Mouse (Mus musculus) CH12.LX (cell line): ENCODE measurements around the gene Gm47996. TPM values are rescaled to one million over a fixed set of nuclear protein-coding genes. Genes with fewer than 3 reads are reported as not detected.

Experiments
- DNase-seq: peaks from one replicate; pipeline ENCODE4 v3.0.0-alpha.2; 2013; ENCODE audit errors: extremely low read depth
- H3K27ac ChIP-seq: 2 replicates; pipeline ENCODE4 v1.5.1; 2012; ENCODE audit warnings: low read depth, mild to moderate bottlenecking, control low read depth, moderate library complexity; ENCODE audit not compliant: insufficient read depth
- H3K27me3 ChIP-seq: replicated peaks from 2 replicates; pipeline ENCODE3; 2012; ENCODE audit warnings: inconsistent platforms
- H3K36me3 ChIP-seq, 2 experiments: replicated peaks in 1 of 2; 2 replicates each; pipeline versions ENCODE3 to v1.6.1; 2012; ENCODE audit warnings: inconsistent platforms in 1 of 2, low read length in 1 of 2, mild to moderate bottlenecking in 1 of 2, mixed read lengths in 1 of 2, moderate library complexity in 1 of 2; ENCODE audit not compliant: control insufficient read depth in 1 of 2, insufficient read depth in 1 of 2
- H3K4me1 ChIP-seq, 2 experiments: 2 replicates each; pipeline ENCODE4 v1.6.1; 2012; ENCODE audit warnings: inconsistent platforms in 1 of 2, moderate library complexity in 1 of 2; ENCODE audit not compliant: insufficient read depth in 2 of 2, control insufficient read depth in 1 of 2
- H3K4me2 ChIP-seq: 2 replicates; pipeline ENCODE4 v1.6.1; 2012; ENCODE audit warnings: low read depth, mild to moderate bottlenecking, control low read depth; ENCODE audit not compliant: poor library complexity, insufficient read depth, severe bottlenecking
- H3K4me3 ChIP-seq, 3 experiments: fragments of 150-350 bp in 1 of 3; sonication (generic) in 1 of 3; replicated peaks in 1 of 3; 2 replicates each; pipeline versions ENCODE3 to v1.5.1; 2011 to 2012; ENCODE audit warnings: low read depth in 2 of 3, low read length in 2 of 3, mild to moderate bottlenecking in 2 of 3, moderate library complexity in 2 of 3, control low read depth in 1 of 3, improper control_type of control experiment in 1 of 3, inconsistent platforms in 1 of 3, mixed read lengths in 1 of 3; ENCODE audit not compliant: poor library complexity in 1 of 3
- H3K79me2 ChIP-seq: replicated peaks from 2 replicates; pipeline ENCODE4 v1.6.1; 2012; ENCODE audit warnings: mild to moderate bottlenecking, moderate library complexity; ENCODE audit not compliant: control insufficient read depth, poor library complexity, insufficient read depth, severe bottlenecking; ENCODE audit errors: extremely low read depth
- H3K9ac ChIP-seq: 2 replicates; pipeline ENCODE4 v1.6.1; 2012; ENCODE audit warnings: low read depth, mild to moderate bottlenecking, control low read depth, moderate library complexity; ENCODE audit not compliant: insufficient read depth
- H3K9me3 ChIP-seq: replicated peaks from 2 replicates; pipeline ENCODE3; 2012; ENCODE audit warnings: low read length, inconsistent platforms, mixed read lengths
- CHD1 ChIP-seq: IDR thresholded peaks from 2 replicates; pipeline ENCODE4 v1.6.1; 2012; ENCODE audit warnings: low read depth, low read length, improper control_type of control experiment, inconsistent platforms
- CTCF ChIP-seq, 2 experiments: IDR thresholded peaks in 1 of 2; conservative IDR thresholded peaks in 1 of 2; 2 replicates each; pipeline ENCODE4 v1.5.1; 2011 to 2012; ENCODE audit warnings: low read depth in 2 of 2, low read length in 2 of 2, improper control_type of control experiment in 1 of 2, inconsistent platforms in 1 of 2, mild to moderate bottlenecking in 1 of 2, moderate library complexity in 1 of 2
- E2F4 ChIP-seq: IDR thresholded peaks from 2 replicates; pipeline ENCODE4 v1.6.1; 2011; ENCODE audit warnings: low read depth, low read length, improper control_type of control experiment; ENCODE audit not compliant: insufficient replicate concordance
- ELF1 ChIP-seq: IDR thresholded peaks from 2 replicates; pipeline ENCODE4 v1.6.1; 2014; ENCODE audit warnings: low read depth, mild to moderate bottlenecking, inconsistent platforms, low read length, improper control_type of control experiment
- EP300 ChIP-seq: IDR thresholded peaks from 2 replicates; pipeline ENCODE4 v1.6.1; 2011; ENCODE audit warnings: low read length, improper control_type of control experiment
- ETS1 ChIP-seq: conservative IDR thresholded peaks from 2 replicates; pipeline ENCODE4 v1.6.1; 2012; ENCODE audit warnings: low read depth, mild to moderate bottlenecking, inconsistent platforms, low read length, improper control_type of control experiment, moderate library complexity
- GABPA ChIP-seq: IDR thresholded peaks from 2 replicates; pipeline ENCODE4 v1.6.1; 2012; ENCODE audit warnings: low read depth, low read length, improper control_type of control experiment, inconsistent platforms; ENCODE audit not compliant: insufficient replicate concordance
- HCFC1 ChIP-seq: IDR thresholded peaks from 2 replicates; pipeline ENCODE4 v1.6.1; 2012; ENCODE audit warnings: low read depth, mild to moderate bottlenecking, inconsistent platforms, low read length, improper control_type of control experiment
- IRF4 ChIP-seq: IDR thresholded peaks from 2 replicates; pipeline ENCODE4 v1.6.1; 2014; ENCODE audit warnings: low read depth, mild to moderate bottlenecking, inconsistent platforms, low read length, improper control_type of control experiment
- JUN ChIP-seq: IDR thresholded peaks from 2 replicates; pipeline ENCODE4 v1.6.1; 2011; ENCODE audit warnings: low read depth, mild to moderate bottlenecking, low read length, improper control_type of control experiment, moderate library complexity; ENCODE audit not compliant: insufficient read depth
- MAZ ChIP-seq: IDR thresholded peaks from 2 replicates; pipeline ENCODE4 v1.6.1; 2012; ENCODE audit warnings: low read depth, mild to moderate bottlenecking, inconsistent platforms, low read length, improper control_type of control experiment, moderate library complexity
- MEF2A ChIP-seq: IDR thresholded peaks from 2 replicates; pipeline ENCODE4 v1.6.1; 2014; ENCODE audit warnings: low read depth, mild to moderate bottlenecking, inconsistent platforms, low read length, improper control_type of control experiment, borderline replicate concordance
- MXI1 ChIP-seq: IDR thresholded peaks from 2 replicates; pipeline ENCODE4 v1.6.1; 2011; ENCODE audit warnings: mild to moderate bottlenecking, low read depth, low read length, improper control_type of control experiment
- NELFE ChIP-seq: IDR thresholded peaks from 2 replicates; pipeline ENCODE4 v1.6.1; 2011; ENCODE audit warnings: low read depth, low read length, improper control_type of control experiment
- NRF1 ChIP-seq: IDR thresholded peaks from 2 replicates; pipeline ENCODE4 v1.6.1; 2014; ENCODE audit warnings: low read depth, mild to moderate bottlenecking, inconsistent platforms, low read length, improper control_type of control experiment, moderate library complexity
- PAX5 ChIP-seq: IDR thresholded peaks from 2 replicates; pipeline ENCODE4 v1.6.1; 2012; ENCODE audit warnings: low read length, inconsistent platforms, mixed read lengths
- POLR2AphosphoS2 ChIP-seq: IDR thresholded peaks from 2 replicates; pipeline ENCODE4 v1.6.1; 2011; ENCODE audit warnings: low read depth, low read length, improper control_type of control experiment
- RAD21 ChIP-seq: IDR thresholded peaks from 2 replicates; pipeline ENCODE4 v1.6.1; 2011; ENCODE audit warnings: low read depth, mild to moderate bottlenecking, low read length, improper control_type of control experiment, moderate library complexity
- SIN3A ChIP-seq: IDR thresholded peaks from 2 replicates; pipeline ENCODE4 v1.6.1; 2012; ENCODE audit warnings: low read length, improper control_type of control experiment, inconsistent platforms
- TCF12 ChIP-seq: IDR thresholded peaks from 2 replicates; pipeline ENCODE4 v1.6.1; 2014; ENCODE audit warnings: low read depth, mild to moderate bottlenecking, inconsistent platforms, low read length, improper control_type of control experiment
- UBTF ChIP-seq: IDR thresholded peaks from 2 replicates; pipeline ENCODE4 v1.6.1; 2012; ENCODE audit warnings: low read depth, mild to moderate bottlenecking, inconsistent platforms, low read length, improper control_type of control experiment, moderate library complexity
- USF1 ChIP-seq: IDR thresholded peaks from 2 replicates; pipeline ENCODE4 v1.6.1; 2014; ENCODE audit warnings: low read depth, mild to moderate bottlenecking, inconsistent platforms, low read length, improper control_type of control experiment
- ZMIZ1 ChIP-seq: IDR thresholded peaks from 2 replicates; pipeline ENCODE4 v1.6.1; 2012; ENCODE audit warnings: low read depth, mild to moderate bottlenecking, inconsistent platforms, low read length, improper control_type of control experiment
- ZNF384 ChIP-seq: IDR thresholded peaks from 2 replicates; pipeline ENCODE4 v1.6.1; 2012; ENCODE audit warnings: low read depth, low read length, improper control_type of control experiment, inconsistent platforms
- dilution Hi-C: fragments of 300-500 bp; cut with MboI; formaldehyde crosslinking; loops from 2 replicates; pipeline ENCODE4 v1.14.3; 2020; ENCODE audit warnings: low sequenced_read_pairs; ENCODE audit not compliant: extremely low pct_unique_long_range_greater_than_20kb, extremely low pct_ligation_motif_present
- in situ Hi-C: fragments of 300-500 bp; cut with MboI; formaldehyde crosslinking; loops from 3 replicates; pipeline ENCODE4 v1.14.3; 2019; ENCODE audit warnings: low sequenced_read_pairs, low pct_ligation_motif_present, low pct_unique_long_range_greater_than_20kb, mixed read lengths
- polyA plus RNA-seq: library from polyadenylated mRNA; unstranded; fragments of >175 nt; gene quantifications from 2 replicates; pipeline ENCODE4 v1.2.1, GENCODE M21; 2012; ENCODE audit warnings: low read depth; ENCODE audit not compliant: insufficient read length
- total RNA-seq, 2 experiments: library from RNA; depleted of rRNA; stranded (reverse); fragments of 300-350 nt in 1 of 2; fragments of >200 nt in 1 of 2; gene quantifications; 2 replicates each; pipeline ENCODE4 v1.2.3; 2012 to 2014

Gm47996 gene
- total and polyA plus RNA-seq, 3 experiments, result not detected

DNA sequence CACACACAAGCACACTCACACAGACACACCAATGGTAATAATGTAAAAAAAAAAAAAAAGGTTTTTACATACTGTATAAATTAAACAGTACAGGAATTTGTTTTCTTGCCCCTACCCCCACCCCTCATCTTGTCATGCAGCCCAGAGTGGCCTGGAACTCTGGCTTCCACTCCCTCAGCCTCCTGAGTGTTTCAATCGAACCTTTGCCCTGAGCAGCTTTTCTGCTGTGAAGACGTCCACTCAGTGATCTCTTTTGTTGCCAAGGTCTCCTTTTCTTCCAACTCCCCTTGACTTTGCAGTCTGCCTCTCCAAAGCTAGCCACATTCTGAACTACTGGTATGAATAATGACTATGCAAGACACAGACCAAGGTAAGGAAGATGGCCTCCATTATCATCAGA, 35.9 kb downstream of the Gm47996 start:
- dilution Hi-C loops (no loop called here), in situ Hi-C loops (loop anchor here (10.0 kb wide), 1 partner anchor 161 kb away; no protein-coding TSS in a partner anchor)
- Histone ChIP-seq H3K9me3 (no peaks in the 10 kb centered on the region), H3K4me1 (peaks cover 0 to 14% of the 10 kb centered on the region in 2 experiments; a peak in 2 of 4 replicates), H3K27ac (no peak overlapping the region), H3K27me3 (no peaks in the 10 kb centered on the region), H3K4me2 (no peak overlapping the region), H3K4me3 (no peak overlapping the region), H3K79me2 (no peaks in the 10 kb centered on the region), H3K36me3 (no peaks in the 10 kb centered on the region), H3K9ac (no peak overlapping the region)
- TF ChIP-seq JUN (no peak), ELF1 (no peak), MAZ (no peak), E2F4 (no peak), POLR2AphosphoS2 (no peak), EP300 (no peak), MEF2A (no peak), HCFC1 (no peak), CHD1 (no peak), ZMIZ1 (no peak)
- DNase-seq, result no peak

GRCm38 (mm10) chr1:151250109-151250508, 40.2 kb downstream of the Gm47996 start:
- H3K4me2 ChIP-seq, result peak overlapping the region; percentile 71

DNA sequence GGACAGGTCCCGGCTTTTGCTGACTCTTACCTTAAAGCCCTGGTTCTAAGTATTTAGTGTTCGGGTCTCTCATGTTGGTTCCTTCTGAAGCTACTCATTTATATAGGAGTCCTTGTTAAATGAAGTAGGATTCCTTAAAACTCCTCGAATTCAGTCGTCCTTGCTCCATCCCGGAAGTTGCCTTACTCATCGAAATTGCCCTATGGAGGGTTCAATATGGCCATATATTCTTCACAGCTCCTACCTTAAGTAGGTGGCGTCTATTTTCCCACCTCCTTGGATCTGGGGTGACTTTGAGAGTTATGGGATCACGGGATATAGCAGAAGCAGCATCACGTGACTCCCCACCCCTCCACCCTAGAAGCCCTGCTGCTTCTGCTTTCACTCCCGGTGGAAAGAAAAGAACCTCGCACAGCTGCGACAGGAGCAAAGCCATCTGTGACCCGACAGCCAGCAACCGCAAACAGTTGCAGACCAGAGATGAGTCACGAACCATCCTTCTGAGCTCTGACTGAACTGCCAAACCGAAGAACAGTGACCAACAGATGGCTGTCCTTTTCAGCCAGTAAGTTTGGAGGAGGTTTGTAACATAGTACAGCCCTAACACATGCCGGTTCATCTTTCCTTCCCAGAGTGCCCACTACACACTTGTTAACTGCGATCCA, 40.7 kb downstream of the Gm47996 start:
- Histone ChIP-seq H3K4me1 (peaks cover 3 to 43% of the 10 kb centered on the region in 2 experiments; a peak in 2 of 4 replicates), H3K9me3 (no peaks in the 10 kb centered on the region), H3K27ac (peak overlapping the region; percentile 84), H3K36me3 (no peaks in the 10 kb centered on the region), H3K27me3 (no peaks in the 10 kb centered on the region), H3K4me3 (peak overlapping the region; percentile 20 to 47 (median 35)), H3K9ac (peak overlapping the region; percentile 47), H3K4me2 (peak overlapping the region; percentile 71), H3K79me2 (no peaks in the 10 kb centered on the region)
- in situ Hi-C loops (loop anchor here (5.0 to 10.0 kb wide), 2 partner anchors 92 to 146 kb away; partner anchors contain the start of gene Ivns1abp), dilution Hi-C loops (no loop called here)
- DNase-seq, result peak; percentile 90
- TF ChIP-seq UBTF, result 0 out of 2 replicates have a peak, but pooled peaks have one; percentile 57
- TF ChIP-seq ZNF384, result no peak
- no peak for TF ChIP-seq CTCF (conservative IDR thresholded peaks at IDR 0.05 in 1 of 2, IDR thresholded peaks at IDR 0.05 in 1 of 2; ENCODE audit: low read depth in 2 of 2, low read length in 2 of 2)
- TF ChIP-seq ETS1, result peak; percentile 99
- no peak for TF ChIP-seq GABPA
- TF ChIP-seq IRF4, result peak; percentile 95
- peak; percentile 28; the same call in 1 of the 2 replicates for TF ChIP-seq NRF1
- TF ChIP-seq MEF2A, result peak; percentile 92
- peak; percentile 100 for TF ChIP-seq TCF12
- TF ChIP-seq NELFE, result 0 out of 2 replicates have a peak, but pooled peaks have one; percentile 52
- TF ChIP-seq USF1, result peak; percentile 96
- no peak for TF ChIP-seq PAX5
- peak; percentile 96 for TF ChIP-seq SIN3A
- peak; percentile 64; the same call in 1 of the 2 replicates for TF ChIP-seq MXI1
- peak; percentile 98 for TF ChIP-seq EP300

More at GRCm38 (mm10) chr1:151250109-151250508, 40.2 kb downstream of the Gm47996 start:
- Histone ChIP-seq H3K27me3 (no peaks in the 10 kb centered on the region), H3K4me3 (peak overlapping the region in 2 of 3 experiments; percentile 20 to 35), H3K36me3 (no peaks in the 10 kb centered on the region), H3K27ac (no peak overlapping the region), H3K4me1 (peaks cover 3 to 38% of the 10 kb centered on the region in 2 experiments; a peak in 2 of 4 replicates), H3K9me3 (no peaks in the 10 kb centered on the region), H3K9ac (peak overlapping the region; percentile 46; the same call in 1 of the 2 replicates), H3K79me2 (no peaks in the 10 kb centered on the region)
- in situ Hi-C loops (loop anchor here (5.0 to 10.0 kb wide), 2 partner anchors 92 to 145 kb away; partner anchors contain the start of gene Ivns1abp), dilution Hi-C loops (no loop called here)
- TF ChIP-seq RAD21 (no peak), ZNF384 (0 out of 2 replicates have a peak, but pooled peaks have one; percentile 18)
- DNase-seq, result no peak
